Mouse (Mus musculus) heart, postnatal 4 days (tissue): ENCODE measurements around the gene Mrps22. TPM values are rescaled to one million over a fixed set of nuclear protein-coding genes. Genes with fewer than 3 reads are reported as not detected.
A peak's percentile ranks its signal among the peaks of the same experiment; 100 is the strongest.

Source experiments
- DNase-seq: peaks from one replicate; pipeline ENCODE4 v3.0.0; 2021
- total RNA-seq, 2 experiments: library from RNA; stranded (reverse); gene quantifications; 2 replicates each; pipeline ENCODE4 v1.2.3; 2021

Gene Mrps22
- total RNA-seq, result 10 to 100 TPM; 39.9 to 44.6 TPM

- DNase-seq, result peak; percentile 78
These were observed at the start of gene Mrps22 for GRCm38 (mm10) chr9:98601156-98601836. Gene Mrps22 (minus strand): TSS chr9:98601660.

- DNase-seq, result no peak
These were observed 49.1 kb upstream of the Mrps22 start for GRCm38 (mm10) chr9:98650547-98650946.

- no peak for DNase-seq
These were observed 46.0 kb upstream of the Mrps22 start for GRCm38 (mm10) chr9:98647418-98647817.

GRCm38 (mm10) chr9:98645750-98646149, 44.3 kb upstream of the Mrps22 start:
- DNase-seq, result peak; percentile 83

GRCm38 (mm10) chr9:98642126-98642525, 40.7 kb upstream of the Mrps22 start:
- DNase-seq, result no peak

- DNase-seq, result no peak
These were observed 32.1 kb upstream of the Mrps22 start for GRCm38 (mm10) chr9:98633287-98634162.

GRCm38 (mm10) chr9:98628480-98628879, 27.0 kb upstream of the Mrps22 start:
- DNase-seq, result no peak

GRCm38 (mm10) chr9:98604896-98605295, 3.4 kb upstream of the Mrps22 start:
- no peak for DNase-seq

GRCm38 (mm10) chr9:98601837-98602359, 438 bp upstream of the Mrps22 start:
- DNase-seq, result no peak

GRCm38 (mm10) chr9:98600094-98600493, 1.4 kb downstream of the Mrps22 start:
- no peak for DNase-seq

- no peak for DNase-seq
These were observed 17.6 kb downstream of the Mrps22 start for GRCm38 (mm10) chr9:98583852-98584251.

GRCm38 (mm10) chr9:98563137-98564126, 38.0 kb downstream of the Mrps22 start, which contains the start of gene Copb2:
Gene Copb2 (plus strand): TSS chr9:98563721.
- peak; percentile 99 for DNase-seq

- DNase-seq, result no peak
These were observed 57.4 kb downstream of the Mrps22 start for GRCm38 (mm10) chr9:98544042-98544441.

Other genes starting within 250 kb of the Mrps22 start
- gene Rbp1, start 178.7 kb downstream of the Mrps22 start, total RNA-seq, result 10 to 100 TPM; 22.3 to 23.2 TPM
- not detected for gene Rbp2, start 115.5 kb downstream of the Mrps22 start, total RNA-seq
- gene Copb2, start 37.9 kb downstream of the Mrps22 start, total RNA-seq, result 100 to 1,000 TPM; 126 to 128 TPM
- not detected for gene Prr23a1, start 240.8 kb upstream of the Mrps22 start, total RNA-seq